Mouse (Mus musculus) left cerebral cortex, postnatal 4 days (tissue): ENCODE results near the gene Hs2st1. TPM values are rescaled to one million over a fixed set of nuclear protein-coding genes. Genes with fewer than 3 reads are reported as not detected.

Experiments
- DNase-seq: peaks from one replicate; pipeline ENCODE4 v3.0.0-alpha.2; 2022
- intact Hi-C: fragments of 180-260 bp; cut with DNase I; formaldehyde crosslinking; loops from one replicate; pipeline ENCODE4 v1.15.1; 2025
- total RNA-seq, 2 experiments: library from RNA; stranded (reverse); gene quantifications; 2 replicates each; pipeline ENCODE4 v1.2.3; 2021

Gene Hs2st1
- total RNA-seq, 2 experiments from 2014 or later = 56.3 to 60.1 TPM

GRCm38 (mm10) chr3:144589189-144589890 lies 19.4 kb upstream of the Hs2st1 start:
- intact Hi-C loops = no loop called here
- no peak for DNase-seq

GRCm38 (mm10) chr3:144586731-144587130 lies 16.8 kb upstream of the Hs2st1 start:
- DNase-seq = no peak
- intact Hi-C loops = no loop called here

GRCm38 (mm10) chr3:144584789-144585553 lies 15.0 kb upstream of the Hs2st1 start:
- intact Hi-C loops = no loop called here
- no peak for DNase-seq

GRCm38 (mm10) chr3:144583789-144584188 lies 13.8 kb upstream of the Hs2st1 start:
- no peak for DNase-seq
- intact Hi-C loops = no loop called here

- DNase-seq = no peak
- intact Hi-C loops = no loop called here
Observed at GRCm38 (mm10) chr3:144582306-144582705, 12.3 kb upstream of the Hs2st1 start.

GRCm38 (mm10) chr3:144581842-144582241 lies 11.9 kb upstream of the Hs2st1 start:
- no peak for DNase-seq
- intact Hi-C loops = no loop called here

GRCm38 (mm10) chr3:144580281-144580680 lies 10.3 kb upstream of the Hs2st1 start:
- no peak for DNase-seq
- intact Hi-C loops = no loop called here

- intact Hi-C loops = no loop called here
- no peak for DNase-seq
Observed at GRCm38 (mm10) chr3:144579796-144580195, 9.8 kb upstream of the Hs2st1 start.

- intact Hi-C loops = no loop called here
- DNase-seq = no peak
Observed at GRCm38 (mm10) chr3:144578921-144579320, 8.9 kb upstream of the Hs2st1 start.

GRCm38 (mm10) chr3:144577366-144578340 lies 7.7 kb upstream of the Hs2st1 start:
- intact Hi-C loops = no loop called here

GRCm38 (mm10) chr3:144574256-144574655 lies 4.3 kb upstream of the Hs2st1 start:
- intact Hi-C loops = no loop called here
- no peak for DNase-seq

More at GRCm38 (mm10) chr3:144577366-144578340, 7.7 kb upstream of the Hs2st1 start:
- DNase-seq = no peak

GRCm38 (mm10) chr3:144570816-144571487 lies 971 bp upstream of the Hs2st1 start:
- DNase-seq = no peak
- intact Hi-C loops = no loop called here

- DNase-seq = no peak
- intact Hi-C loops = loop anchor here (10.0 kb wide), 1 partner anchor 115 kb away; no protein-coding TSS in a partner anchor
Observed at GRCm38 (mm10) chr3:144569401-144569971, 495 bp downstream of the Hs2st1 start.

- intact Hi-C loops = loop anchor here (10.0 kb wide), 1 partner anchor 114 kb away; no protein-coding TSS in a partner anchor
- no peak for DNase-seq
Observed at GRCm38 (mm10) chr3:144568861-144569361, 1.1 kb downstream of the Hs2st1 start.

GRCm38 (mm10) chr3:144565212-144565611 lies 4.8 kb downstream of the Hs2st1 start:
- intact Hi-C loops = loop anchor here (10.0 kb wide), 1 partner anchor 110 kb away; no protein-coding TSS in a partner anchor
- DNase-seq = no peak

GRCm38 (mm10) chr3:144563916-144564315 lies 6.1 kb downstream of the Hs2st1 start:
- intact Hi-C loops = loop anchor here (10.0 kb wide), 1 partner anchor 109 kb away; no protein-coding TSS in a partner anchor
- no peak for DNase-seq

GRCm38 (mm10) chr3:144561511-144562250 lies 8.3 kb downstream of the Hs2st1 start:
- intact Hi-C loops = loop anchor here (10.0 kb wide), 1 partner anchor 107 kb away; no protein-coding TSS in a partner anchor
- DNase-seq = no peak

- no peak for DNase-seq
- intact Hi-C loops = no loop called here
Observed at GRCm38 (mm10) chr3:144558274-144558673, 11.7 kb downstream of the Hs2st1 start.
